Mouse (Mus musculus) kidney, postnatal 36 days (tissue): ENCODE results near the gene Fgfr2.
"Not testable (repeated sequence)": the region's sequence is repeated elsewhere in the genome, so short reads cannot be mapped to it uniquely, and the experiment has no call there.

Source experiments
- DNase-seq, 2 experiments: peaks; one replicate each; pipeline ENCODE4 v3.0.0; 2021 to 2022; ENCODE audit warnings: mixed read lengths in 2 of 2

Fgfr2 gene

DNA sequence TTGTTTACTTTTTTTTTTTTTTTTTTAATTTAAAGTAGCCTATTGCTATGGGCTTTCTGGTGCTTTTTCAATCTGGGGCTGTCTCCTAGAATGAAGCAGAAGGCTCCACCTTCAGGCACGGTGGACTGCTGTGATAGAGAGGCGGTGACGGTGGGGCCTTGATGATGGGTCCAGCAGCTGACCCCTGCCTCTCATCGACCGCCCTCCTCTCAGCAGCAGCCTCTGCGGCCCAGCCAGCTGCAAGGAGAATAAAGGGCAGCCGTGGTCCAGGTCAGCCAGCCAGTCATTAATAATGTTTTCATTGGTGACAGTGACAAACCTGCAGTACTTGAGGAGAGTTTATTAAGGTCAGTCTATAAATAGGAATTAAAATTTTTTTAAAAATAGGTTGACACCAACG is 1646.0 kb downstream of the Fgfr2 start:
- no peak for DNase-seq

DNA sequence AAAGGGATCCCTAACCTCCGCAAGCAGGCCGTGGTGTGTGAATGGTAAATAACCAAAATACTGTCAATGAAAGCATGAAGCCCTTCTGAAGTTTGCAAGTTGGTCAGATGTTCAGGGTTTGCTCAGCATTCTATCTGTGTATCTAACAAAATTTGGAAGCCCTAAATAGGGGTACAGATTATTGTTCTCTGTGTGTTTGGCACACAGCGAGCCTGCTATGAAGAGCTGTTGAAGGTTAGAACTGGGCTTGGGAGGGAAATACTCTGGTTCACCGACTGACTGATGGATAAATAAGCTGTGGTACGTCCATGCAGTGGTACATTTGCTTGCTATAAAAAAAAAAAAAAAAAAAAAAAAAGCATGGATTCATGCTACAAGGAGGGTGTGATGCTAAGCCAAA is 1651.6 kb downstream of the Fgfr2 start:
- DNase-seq = no peak

DNA sequence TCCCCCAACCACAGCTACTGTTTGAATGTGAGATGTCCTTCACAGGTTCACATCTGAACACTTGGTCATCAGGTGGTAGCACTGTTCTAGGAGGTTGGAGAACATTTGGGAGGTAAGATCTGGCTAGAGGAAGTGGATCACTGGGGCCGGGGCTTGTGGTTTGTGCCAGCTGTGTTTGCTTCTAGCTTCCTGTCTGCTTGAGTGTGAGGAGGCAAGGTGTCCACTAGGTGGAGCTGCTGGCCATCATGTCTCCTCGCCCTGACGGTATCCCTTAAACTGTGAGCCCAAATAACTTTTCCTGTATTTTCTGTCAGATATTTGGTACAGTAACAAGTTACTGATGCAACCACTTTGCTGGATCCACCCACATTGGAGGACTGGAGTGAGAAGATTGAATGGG is 1653.6 kb downstream of the Fgfr2 start:
- DNase-seq = peak in 1 of 2 experiments; percentile 5

DNA sequence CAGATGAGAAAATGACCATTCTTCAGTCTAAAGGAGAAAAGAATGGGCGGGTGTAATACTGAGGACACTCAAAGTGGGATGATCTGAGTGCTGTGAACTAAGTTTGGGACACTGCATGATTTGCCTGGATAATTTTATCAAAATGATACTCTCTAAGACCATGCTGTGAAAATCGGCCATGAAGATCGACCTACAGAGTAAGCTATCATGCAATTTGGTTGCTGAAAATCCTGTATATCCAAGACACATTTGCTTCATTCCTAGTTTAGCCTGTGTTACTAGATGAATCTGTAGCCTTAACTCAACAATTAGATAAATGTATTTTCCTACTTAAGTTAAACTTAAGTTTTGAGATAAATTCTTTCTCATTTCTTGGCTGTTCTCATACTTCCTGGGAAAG is 1655.8 kb downstream of the Fgfr2 start:
- no peak for DNase-seq

GRCm38 (mm10) chr7:131465735-131466134 is 1657.4 kb downstream of the Fgfr2 start:
- DNase-seq = no peak

- DNase-seq = no peak
Observed at GRCm38 (mm10) chr7:131465117-131465601, 1658.0 kb downstream of the Fgfr2 start.

DNA sequence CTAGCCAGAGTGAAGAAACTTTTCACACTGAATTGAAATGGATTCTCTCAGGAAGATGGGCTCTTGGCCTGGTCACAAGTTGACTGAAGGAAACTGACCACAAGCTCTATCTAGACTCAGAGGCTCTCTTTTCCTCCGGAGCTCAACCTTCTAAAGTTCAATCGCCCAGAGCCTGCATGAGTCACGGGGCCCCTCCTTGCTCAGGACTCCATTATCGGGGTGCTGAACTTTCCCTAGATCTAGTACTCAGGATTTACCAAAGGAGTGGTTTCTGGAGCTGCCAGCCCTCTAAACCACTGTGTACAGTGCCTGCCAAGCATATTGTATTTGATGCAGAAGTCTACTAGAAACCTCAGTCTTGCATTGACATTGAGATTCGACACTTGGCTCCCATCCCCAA is 1666.4 kb downstream of the Fgfr2 start:
- DNase-seq = no peak

GRCm38 (mm10) chr7:131437051-131437450 is 1686.1 kb downstream of the Fgfr2 start:
- DNase-seq = no peak

DNA sequence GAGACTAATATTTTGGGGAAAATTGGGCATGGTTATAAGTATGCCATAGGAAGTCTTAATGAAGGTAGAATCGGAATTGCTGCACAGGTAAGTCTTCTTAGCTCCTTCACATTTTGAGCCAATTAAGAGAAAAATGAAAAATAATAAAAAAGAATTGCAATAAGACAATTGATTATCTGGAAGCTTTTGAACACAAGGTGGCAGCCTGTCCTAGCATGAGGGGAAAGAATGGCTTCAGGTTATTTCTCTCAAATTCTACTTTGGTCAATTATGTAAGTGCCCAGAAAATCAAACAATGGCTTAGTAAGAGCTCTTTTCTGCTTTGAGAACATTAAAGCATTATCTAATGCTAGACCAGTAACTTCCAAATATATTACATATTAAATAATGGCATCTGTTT is 1688.9 kb downstream of the Fgfr2 start:
- DNase-seq = no peak

DNA sequence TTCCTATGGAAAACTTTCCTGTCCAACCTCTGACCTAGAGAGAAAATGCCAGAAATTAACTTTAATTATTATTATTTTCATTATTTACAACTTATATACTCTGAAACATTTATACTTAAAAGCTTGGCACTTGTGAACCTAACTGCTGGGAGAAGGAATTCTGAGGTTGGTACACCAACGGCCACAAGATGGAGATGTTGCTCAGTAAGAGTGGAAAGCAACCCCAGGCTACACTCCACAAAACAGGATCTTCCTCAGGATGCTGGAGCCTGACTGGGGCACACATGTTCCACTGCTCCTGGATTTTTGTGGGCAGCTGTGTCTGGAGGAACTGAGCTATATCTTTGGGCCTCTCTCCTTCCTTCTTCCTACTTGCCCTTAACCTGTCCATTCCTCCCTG is 1690.9 kb downstream of the Fgfr2 start:
- peak; percentile 14 to 55 for DNase-seq

GRCm38 (mm10) chr7:131427331-131427730 is 1695.8 kb downstream of the Fgfr2 start:
- no peak for DNase-seq

- no peak for DNase-seq
Observed at GRCm38 (mm10) chr7:131424912-131425311, 1698.2 kb downstream of the Fgfr2 start.

GRCm38 (mm10) chr7:131417605-131418004 is 1705.5 kb downstream of the Fgfr2 start:
- DNase-seq = no peak

DNA sequence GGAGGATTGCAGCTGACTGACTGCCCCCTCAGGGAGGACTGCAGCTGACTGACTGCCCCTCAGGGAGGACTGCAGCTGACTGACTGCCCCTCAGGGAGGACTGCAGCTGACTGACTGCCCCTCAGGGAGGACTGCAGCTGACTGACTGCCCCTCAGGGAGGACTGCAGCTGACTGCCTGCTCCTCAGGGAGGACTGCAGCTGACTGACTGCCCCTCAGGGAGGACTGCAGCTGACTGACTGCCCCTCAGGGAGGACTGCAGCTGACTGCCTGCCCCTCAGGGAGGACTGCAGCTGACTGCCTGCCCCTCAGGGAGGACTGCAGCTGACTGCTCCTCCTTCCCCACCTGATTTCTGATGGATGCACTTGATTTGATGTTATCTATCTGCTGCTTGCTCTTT is 1706.4 kb downstream of the Fgfr2 start:
- DNase-seq = not testable (repeated sequence)

DNA sequence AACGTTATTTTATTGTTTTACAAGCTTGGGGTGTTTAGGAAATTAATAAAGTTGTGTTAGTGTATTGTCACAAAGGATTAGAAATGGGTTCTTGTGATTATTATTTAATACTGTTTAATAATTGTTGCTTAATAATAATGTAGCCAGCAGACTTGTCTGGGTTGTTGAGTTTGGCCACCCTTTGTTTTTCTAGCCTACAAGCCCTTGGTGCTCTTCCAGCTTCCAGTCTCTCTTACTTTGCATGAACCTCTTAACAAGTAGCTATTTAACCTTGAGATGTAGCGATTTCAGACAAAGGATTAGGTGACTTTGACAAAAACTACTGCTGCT is 1711.2 kb downstream of the Fgfr2 start:
- DNase-seq = no peak

GRCm38 (mm10) chr7:131411221-131411940 is 1711.8 kb downstream of the Fgfr2 start:
- peak; percentile 45 to 58 for DNase-seq

DNA sequence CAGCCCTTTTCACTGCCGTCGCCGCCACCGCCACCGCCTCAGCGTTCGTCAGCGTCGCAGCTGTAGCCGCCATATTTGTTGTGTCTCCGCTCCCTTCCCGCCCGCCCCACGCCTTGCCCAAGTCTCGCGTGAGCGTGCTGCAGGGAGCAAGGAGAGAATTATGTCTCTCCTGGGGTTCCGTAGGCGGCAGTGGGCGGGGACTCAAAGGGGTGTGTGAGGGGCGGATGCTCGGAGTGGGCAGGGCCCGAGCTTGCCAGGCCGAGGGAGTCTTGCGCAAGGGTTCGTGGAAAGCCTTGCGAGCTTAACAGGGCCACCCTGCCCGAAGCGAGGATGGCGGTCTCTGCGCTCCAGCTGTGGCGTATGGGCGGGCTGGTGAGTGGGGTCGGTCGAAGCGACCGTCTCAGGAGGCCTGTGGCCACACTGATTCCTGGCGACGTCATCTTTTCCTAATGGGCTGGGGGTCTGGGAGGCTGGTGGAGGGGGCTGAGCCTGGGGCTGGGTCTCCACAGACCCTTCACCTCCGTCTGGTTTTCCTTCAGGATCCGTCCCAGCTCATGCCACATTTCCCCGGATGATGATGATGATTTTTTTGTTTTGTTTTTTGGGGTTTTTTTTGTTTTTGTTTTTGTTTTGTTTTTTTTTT is 1712.6 kb downstream of the Fgfr2 start, which contains the start of the genes Ikzf5 and Acadsb:
Gene Ikzf5 (minus strand): TSS at position 106 of the 643 bp plus-strand sequence.
Gene Acadsb (plus strand): TSS at position 186 of the 643 bp plus-strand sequence.
- DNase-seq = peak; percentile 99

DNA sequence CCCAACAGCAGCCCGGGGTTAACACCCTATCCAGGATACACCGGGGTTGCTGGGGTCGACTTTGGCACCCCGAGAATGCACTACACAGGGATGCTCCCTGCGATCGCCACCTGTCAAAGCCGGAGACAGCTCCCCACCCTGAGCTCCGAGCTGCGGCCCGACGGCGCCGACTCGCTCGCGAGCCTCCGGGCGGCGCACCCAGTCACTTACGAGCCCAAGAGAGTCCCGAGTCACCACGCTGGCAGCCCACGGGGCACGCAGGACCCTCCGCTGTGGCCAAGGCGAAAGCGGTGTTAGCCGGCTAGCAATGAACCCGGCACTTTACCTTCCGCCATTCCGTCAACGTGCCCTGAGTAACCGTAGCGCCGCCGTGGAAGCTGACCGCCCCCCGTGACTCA is 1713.2 kb downstream of the Fgfr2 start:
- no peak for DNase-seq

DNA sequence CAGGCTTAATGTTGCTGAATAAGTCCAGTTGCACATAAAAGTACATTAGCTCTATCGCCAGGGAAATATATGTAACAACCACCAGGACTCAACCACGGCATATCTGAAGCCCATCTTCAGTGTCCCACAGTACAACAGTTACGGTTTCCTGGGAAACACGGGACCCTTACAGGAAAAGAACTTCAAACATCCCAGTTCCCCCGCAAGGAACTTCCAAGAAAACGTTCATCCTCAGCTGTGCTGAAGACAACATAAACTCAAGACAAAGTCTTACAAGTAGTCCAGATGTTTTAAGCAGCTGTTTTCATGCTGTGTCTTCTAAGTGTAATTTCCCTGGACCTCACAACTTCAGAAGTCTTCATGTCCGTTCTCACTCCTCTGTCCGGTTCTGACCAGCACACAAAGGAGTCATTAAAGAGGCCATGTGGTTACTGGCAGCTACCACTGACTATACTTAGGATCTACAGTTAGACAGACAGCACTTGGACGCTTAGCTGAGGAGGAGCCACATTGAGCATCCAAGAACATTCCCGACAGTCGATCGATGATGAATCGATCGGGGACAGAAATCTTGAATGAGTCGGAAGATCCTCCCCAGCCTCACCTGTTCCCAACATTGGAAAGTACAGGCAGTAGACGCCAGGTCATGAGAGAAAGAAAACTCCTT is 1713.7 kb downstream of the Fgfr2 start:
- DNase-seq = peak; percentile 28 to 33

GRCm38 (mm10) chr7:131391761-131392160 is 1731.4 kb downstream of the Fgfr2 start:
- peak in 1 of 2 experiments; percentile 22 for DNase-seq

- DNase-seq = no peak
Observed at GRCm38 (mm10) chr7:131371880-131372651, 1751.1 kb downstream of the Fgfr2 start.

GRCm38 (mm10) chr7:131371470-131371860 is 1751.7 kb downstream of the Fgfr2 start:
- no peak for DNase-seq
